Mouse (Mus musculus) small intestine, adult 2 months (tissue): ENCODE measurements around the gene C3.

Experiments used
- CTCF ChIP-seq: fragments of 200-500 bp; IDR thresholded peaks from 2 replicates; pipeline ENCODE4 v1.5.1; 2012; ENCODE audit warnings: low read depth, mild to moderate bottlenecking, control low read depth, inconsistent platforms, low read length, moderate library complexity, mixed read lengths; ENCODE audit not compliant: insufficient replicate concordance, insufficient read length; ENCODE audit errors: extremely low read depth
- POLR2A ChIP-seq: fragments of 200-500 bp; IDR thresholded peaks from 2 replicates; pipeline ENCODE4 v1.6.1; 2012; ENCODE audit warnings: low read depth, mild to moderate bottlenecking, control low read depth, inconsistent platforms, low read length, moderate library complexity

GRCm38 (mm10) chr17:57262901-57263550, 35.1 kb upstream of the C3 start:
- no peak for TF ChIP-seq CTCF
- TF ChIP-seq POLR2A = no peak
